Mouse (Mus musculus): ENCODE results near the gene AC131692.1.

DNA sequence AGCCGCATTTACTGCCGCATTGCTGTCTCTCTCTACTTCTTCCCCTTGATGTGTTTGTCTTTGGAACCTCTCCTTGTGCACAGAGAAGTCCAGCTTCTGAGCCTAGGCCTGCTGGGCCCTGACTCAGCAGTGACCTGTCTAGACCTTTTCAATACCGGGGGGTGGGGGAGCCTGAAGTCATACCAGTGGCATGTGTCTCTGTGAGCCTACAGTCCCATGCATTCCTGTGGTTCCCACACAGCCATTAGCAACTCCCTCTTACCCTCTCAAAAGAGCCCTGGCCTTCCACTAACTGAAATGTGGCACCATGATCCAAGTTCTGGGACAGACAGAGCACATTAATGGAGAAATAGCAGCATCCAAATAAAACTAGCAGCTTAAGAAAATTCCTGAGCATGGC lies 42.2 kb downstream of the AC131692.1 start:
- TF ChIP-seq CTCF (IDR thresholded peaks at IDR 0.05; ENCODE audit: borderline replicate concordance, insufficient read depth, low read length) = no peak
- TF ChIP-seq POLR2A (IDR thresholded peaks at IDR 0.05; ENCODE audit: low read depth, low read length) = no peak
